Mouse (Mus musculus): Measurements from ENCODE around the gene Lpgat1.

Lpgat1 gene

GRCm38 (mm10) chr1:191737871-191738270, 20.2 kb downstream of the Lpgat1 start:
- no peak for DNase-seq

DNA sequence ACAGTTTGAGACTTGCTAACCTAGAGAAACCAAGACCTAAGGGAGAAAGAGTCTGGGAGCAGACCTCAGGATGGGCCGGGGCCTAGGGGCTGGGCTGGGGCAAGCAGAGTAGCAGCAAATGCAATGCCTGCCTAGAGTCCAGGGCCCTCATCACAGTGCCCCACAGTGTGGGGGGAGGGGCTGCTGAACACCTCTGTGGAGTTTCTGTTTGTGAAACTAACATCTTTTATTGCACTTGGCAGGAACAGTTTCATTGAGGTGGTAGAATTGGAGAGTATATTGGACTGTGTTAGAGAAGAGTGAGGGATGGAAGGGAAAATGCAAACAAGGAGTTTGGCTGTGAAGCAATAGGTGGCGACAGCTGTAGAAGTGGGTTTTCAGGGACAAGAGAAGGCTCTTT, 21.1 kb downstream of the Lpgat1 start:
- no peak for DNase-seq

- no peak for DNase-seq
Measured at GRCm38 (mm10) chr1:191740587-191741361, 23.1 kb downstream of the Lpgat1 start.

GRCm38 (mm10) chr1:191741635-191742034, 24.0 kb downstream of the Lpgat1 start:
- no peak for DNase-seq

GRCm38 (mm10) chr1:191748431-191748830, 30.8 kb downstream of the Lpgat1 start:
- DNase-seq = no peak

DNA sequence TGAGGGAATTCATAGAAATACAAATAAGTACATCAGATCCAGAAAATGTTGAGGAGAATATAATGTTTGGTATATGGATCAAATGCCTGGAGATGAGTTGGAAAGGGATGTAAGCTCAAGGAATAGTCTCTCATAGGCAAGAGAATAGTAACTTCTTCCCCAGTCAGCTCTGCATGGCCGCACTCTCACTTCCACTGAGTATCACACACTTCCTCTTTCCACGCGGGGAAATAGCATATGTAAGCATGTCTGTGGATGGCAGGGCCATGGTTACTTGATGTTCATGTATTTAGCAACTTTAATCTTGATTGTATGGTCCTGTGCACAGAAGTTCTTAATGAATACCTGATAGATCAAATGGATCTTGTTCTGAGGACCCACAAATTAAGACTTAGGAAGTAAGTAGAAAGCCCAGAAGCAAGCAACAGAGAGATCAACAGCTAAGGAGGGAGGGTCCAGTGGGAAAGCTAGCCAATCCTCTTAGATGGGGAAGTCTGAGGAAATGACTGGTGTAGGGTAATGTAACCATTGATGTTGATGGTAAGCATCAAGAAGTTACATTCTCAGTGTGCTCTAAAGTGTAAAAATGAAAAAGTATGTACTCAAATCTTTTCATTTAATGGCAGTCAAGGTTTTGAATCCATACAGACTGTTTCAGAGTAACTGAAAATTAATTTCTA, 39.0 kb downstream of the Lpgat1 start:
- no peak for DNase-seq

DNA sequence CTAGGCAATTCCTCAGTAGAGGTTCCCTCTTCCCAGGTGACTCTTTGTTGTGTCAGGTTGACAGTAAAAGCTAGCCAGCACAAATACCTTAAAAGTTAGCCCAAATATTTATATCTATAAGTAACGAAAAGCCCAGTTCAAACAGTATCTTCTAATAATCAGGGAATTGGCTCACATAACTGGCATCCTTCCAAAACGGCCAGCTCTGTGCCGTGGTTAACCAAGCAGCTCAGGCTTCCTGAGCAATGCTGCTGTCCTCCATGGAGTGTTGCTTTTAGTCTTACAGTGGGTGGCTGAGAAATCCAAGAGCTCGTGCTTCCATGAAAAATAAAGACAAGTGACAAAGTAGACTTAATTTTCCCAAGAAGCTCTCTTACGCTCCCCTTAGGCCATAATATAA, 56.5 kb downstream of the Lpgat1 start:
- no peak for DNase-seq

DNA sequence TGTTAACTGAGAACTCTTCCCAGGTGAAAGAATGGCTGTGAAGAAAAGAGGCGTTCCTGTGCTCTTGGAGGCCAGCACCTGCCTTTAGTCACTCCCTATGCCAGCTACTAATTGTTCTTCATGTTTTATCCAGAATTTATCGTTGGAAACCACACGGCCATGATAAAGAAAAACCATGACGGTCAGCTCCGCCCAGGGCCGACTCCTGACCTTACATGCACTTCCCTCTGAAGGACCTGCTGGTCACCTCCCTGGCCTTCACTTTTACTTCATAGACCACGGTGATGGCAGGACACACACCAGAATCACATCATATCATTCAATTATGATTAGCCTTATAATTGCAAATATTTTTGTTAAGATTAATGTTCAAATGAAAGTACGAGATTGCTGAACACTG, 57.5 kb downstream of the Lpgat1 start:
- no peak for DNase-seq

DNA sequence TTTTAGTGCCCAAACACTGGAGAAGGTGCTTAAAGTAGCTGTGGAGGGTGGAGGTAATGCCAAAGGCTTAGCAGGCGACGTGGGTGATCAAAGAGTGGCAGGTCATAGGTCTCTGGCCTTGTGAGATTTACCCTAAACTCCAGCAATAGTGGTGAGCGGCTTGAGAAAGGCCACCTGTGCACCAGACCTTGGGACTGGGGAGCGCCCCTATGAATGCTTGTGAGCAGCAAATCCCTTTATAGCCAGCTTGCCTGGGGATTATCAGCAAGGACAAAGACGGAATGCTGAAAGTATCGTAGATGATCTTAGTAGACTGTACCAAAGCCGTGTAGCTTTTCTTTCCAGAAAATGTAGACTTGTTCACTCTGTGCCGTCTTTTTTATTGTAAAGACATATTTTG, 59.9 kb downstream of the Lpgat1 start:
- DNase-seq = no peak

- no peak for DNase-seq
Measured at GRCm38 (mm10) chr1:191780470-191780869, 62.8 kb downstream of the Lpgat1 start.

DNA sequence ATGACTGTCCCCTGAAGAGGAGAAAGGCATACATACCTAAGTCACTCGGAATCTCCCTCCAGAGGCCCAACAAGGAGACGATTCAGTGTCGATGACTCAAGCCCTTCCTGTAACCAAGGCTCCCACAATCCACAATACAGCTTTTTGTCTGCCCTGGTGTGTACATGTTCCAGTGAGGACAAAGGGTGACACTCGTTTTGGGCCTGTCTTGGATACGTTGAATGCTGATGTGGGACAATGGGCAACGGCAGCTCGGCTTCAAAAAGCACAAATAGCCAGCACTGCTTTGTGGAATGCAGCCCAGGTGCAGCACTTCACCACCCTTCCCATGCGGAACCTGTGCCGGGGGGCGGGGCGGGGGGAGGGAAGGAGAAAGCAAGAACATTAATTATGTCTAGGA, 67.5 kb downstream of the Lpgat1 start:
- no peak for DNase-seq

DNA sequence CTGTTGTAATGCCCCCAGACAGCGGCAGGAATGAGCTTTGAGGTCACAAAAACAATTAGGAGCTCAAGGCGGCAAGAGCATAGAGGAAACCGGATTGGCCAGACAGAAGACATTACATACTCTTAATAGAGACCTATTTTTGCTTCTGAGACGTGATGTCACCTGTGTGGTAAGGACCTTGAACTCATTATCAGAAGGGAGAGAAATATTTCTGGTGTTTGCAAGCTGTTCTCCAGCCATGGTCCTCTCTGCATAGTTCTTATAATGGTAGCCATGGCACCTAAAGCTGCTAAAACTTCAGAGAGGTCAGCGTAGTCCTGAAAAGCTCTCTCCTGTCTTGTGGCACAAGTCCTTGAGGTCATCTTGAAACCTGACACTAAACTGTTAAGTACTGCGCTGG, 68.6 kb downstream of the Lpgat1 start:
- DNase-seq = no peak

GRCm38 (mm10) chr1:191787379-191787778, 69.7 kb downstream of the Lpgat1 start:
- DNase-seq = no peak

DNA sequence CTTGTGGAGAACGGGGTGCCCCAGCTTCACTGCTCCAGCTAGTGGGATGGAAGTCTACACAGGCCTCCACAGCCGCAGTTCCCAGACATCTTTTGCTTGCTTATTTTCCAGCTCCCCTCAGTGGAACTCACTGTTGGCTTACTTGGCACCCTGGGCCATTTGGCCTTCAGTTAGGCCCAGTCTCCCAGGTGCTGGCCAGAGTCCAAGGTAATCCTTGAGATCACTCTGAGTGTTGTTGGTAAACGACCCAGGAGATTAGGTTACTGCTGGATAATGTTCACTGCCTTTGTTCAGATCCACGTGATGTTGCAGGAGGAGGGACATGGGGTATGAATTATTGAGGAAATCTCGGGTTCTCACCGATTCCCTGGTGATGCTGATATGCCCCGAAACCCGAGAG, 75.4 kb downstream of the Lpgat1 start:
- peak; percentile 22 for DNase-seq

GRCm38 (mm10) chr1:191793888-191794532, 76.4 kb downstream of the Lpgat1 start:
- no peak for DNase-seq

DNA sequence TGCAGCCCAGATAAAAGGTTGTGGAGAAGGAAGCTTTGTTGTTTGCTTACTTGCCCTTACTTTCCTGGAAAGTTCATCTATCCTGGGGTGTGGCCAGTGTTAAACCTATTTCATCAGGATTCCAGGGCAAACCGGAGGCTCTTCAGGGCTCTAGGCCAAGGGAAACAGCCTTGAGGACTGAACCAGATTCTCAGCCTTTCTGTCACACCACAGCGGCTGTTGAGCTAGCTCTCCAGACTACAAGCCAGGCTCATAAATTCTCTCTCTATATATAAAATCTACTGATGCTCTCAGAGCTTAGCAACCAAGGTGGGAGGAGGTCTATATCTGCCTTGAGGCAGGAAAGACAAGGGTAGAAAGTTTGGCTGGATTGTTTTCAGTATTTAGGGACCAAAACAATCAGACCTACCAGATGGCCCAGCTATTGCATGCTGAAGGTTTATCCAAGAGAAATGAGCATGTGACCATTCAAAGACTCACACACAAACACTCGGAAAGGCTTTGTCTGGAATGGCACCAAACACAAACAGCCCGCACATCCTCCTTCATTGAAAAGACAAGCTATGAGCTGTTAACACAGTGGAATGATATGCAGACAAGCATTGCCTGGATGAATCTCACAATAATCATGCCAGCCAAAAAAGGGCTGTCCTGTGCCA, 78.7 kb downstream of the Lpgat1 start:
- no peak for DNase-seq

DNA sequence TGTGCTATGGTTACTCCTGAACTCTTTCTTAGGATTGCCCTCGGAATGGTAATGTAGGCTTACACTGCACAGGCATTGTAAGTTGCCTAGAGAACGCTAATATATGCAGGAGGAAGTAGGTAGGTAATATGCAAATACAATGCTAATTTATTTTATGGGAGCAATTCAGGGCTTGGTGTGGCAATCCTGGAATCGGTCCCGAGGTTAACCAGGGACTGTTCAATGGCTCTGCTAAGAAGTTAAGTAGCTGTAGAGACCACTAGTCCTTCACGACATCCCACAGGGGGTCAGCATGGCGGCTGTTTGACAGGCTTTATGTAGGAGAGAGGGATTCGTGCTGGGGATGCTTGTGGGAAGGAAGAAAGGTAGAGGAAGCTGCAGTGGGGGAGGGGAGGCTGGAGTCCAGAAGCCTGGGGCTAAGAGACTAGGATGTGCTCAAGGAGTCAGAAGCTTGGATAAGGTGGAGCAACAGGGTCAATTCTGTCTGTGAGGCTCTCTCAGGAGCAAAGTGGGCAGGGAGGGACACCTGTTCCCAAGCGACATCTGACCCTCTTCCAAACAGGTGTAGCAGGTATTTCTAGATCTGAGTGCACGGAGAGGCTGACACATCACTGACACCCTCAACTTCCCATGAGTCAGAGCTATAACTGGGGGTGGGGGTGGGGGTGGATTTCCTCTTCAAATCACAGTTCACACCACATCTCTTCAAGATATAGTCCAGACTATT, 84.6 kb downstream of the Lpgat1 start:
- no peak for DNase-seq

DNA sequence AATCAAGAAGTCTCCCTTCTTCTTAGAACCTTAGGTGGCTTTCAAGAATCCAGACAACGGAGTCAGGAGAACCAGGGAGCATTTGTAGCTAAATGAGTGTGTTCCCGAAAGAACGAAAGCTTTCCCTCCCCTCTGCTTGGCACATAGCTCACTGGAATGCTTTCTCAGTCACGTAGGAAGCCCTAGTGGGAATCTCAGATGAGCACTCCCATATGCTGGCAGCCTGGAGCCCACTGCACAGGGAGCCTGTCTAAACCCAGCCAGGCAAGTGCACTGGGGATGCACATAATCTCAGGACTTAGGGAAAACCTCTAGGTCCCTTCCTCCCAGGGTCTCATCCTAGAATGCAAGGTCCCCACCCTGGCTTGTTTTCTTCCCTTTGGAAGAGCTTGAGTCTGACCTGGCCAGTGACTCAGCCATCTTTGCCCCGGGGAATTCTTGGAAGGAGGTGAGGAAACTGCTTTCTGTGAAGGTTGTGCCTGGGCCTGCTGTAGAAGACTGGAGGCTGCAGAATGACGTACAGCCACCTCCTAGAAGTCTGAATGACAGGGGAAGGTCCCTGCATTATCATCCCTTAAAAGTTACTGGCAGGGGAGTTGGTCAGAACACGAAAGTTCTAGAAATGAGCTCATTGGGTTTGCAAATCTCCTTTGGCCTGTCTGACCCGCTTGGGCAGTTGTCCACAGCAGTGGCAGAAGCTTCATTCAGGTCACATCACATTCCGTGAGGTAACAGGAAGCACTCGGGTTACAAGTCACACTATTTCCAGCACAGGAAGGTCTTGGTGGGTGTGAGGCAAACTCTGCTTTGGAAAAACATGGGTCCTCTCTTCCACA, 85.4 kb downstream of the Lpgat1 start:
- DNase-seq = no peak

DNA sequence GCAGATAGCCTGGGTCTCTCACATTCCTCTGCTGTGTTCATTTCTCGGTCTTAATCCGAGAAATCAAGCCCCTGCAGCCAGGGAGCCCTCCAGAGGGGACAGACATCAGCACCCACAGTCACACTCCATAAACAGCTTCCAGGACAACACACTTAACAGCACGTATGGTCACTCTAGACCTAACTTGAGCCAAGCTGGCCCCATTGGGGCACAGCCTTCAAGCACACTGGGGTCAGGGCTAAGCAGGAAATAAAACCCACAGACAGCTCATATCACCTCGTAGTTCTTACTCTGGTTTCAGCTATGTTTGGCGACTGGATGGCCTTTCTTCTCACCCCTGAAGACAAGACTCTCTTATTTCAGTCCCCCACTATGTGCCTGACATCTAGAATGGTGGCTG, 87.1 kb downstream of the Lpgat1 start:
- DNase-seq = no peak

DNA sequence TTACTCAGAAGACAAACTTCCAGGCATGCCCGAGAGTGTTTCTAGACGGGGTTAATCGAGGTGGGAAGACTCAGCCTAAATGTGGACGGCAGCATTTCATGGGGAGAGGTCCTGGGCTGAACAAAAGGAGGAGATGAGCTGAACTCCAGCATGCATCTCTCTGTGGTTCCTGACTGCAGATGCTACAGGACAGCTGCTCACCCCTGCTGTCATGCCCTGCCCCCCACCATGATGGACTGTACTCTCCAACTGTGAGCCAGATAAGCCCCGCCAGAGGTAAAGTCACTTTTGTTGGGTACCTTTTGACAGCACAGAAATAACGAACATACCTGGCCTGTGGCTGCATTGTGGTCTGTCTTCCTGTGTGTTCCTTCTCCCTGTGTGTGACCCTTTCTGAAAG, 88.2 kb downstream of the Lpgat1 start:
- no peak for DNase-seq

GRCm38 (mm10) chr1:191806740-191807139, 89.1 kb downstream of the Lpgat1 start:
- DNase-seq = no peak

DNA sequence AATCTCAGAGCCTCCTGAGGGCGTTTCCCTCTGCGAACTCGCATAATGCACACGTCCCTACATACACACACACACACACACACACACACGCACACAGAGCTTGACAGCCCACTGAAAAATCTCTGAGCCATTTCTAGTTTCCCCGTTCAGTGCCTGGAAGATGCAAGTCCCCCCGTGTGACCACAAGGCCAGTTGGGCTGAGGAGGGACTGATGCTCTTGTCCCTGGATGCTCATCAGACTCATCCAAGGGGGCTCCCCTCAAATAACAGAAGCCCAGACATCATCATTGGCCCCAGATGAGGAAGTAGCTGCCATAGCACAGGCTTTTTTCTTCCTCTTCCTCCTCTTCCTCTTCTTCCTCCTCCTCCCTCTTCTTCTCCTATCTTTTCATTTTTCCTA, 90.3 kb downstream of the Lpgat1 start:
- no peak for DNase-seq
